Mouse (Mus musculus) liver, embryonic 15.5 days (tissue): ENCODE results near the gene Pik3r6. TPM values are rescaled to one million over a fixed set of nuclear protein-coding genes. Genes with fewer than 3 reads are reported as not detected.

Experiments
- ATAC-seq: fragments of 200-750 bp; cut with Nextera tagmentation; 2 replicates; pipeline ENCODE4 v1.8.0; 2017; ENCODE audit warnings: moderate number of reproducible peaks, mild to moderate bottlenecking, moderate library complexity; ENCODE audit not compliant: insufficient read depth
- H3K27ac ChIP-seq: fragments of 300-500 bp; sonication (generic); replicated peaks from 2 replicates; pipeline ENCODE4 v1.5.1; 2015; ENCODE audit warnings: mild to moderate bottlenecking, inconsistent platforms
- H3K27me3 ChIP-seq: fragments of 300-500 bp; sonication (generic); 2 replicates; pipeline ENCODE4 v1.6.1; 2015; ENCODE audit warnings: mild to moderate bottlenecking, inconsistent platforms
- H3K36me3 ChIP-seq: fragments of 300-500 bp; sonication (generic); replicated peaks from 2 replicates; pipeline ENCODE4 v1.6.1; 2015; ENCODE audit warnings: moderate library complexity, mild to moderate bottlenecking, inconsistent platforms
- H3K4me1 ChIP-seq: fragments of 300-500 bp; sonication (generic); replicated peaks from 2 replicates; pipeline ENCODE4 v1.6.1; 2015; ENCODE audit warnings: inconsistent platforms
- H3K4me2 ChIP-seq: fragments of 300-500 bp; sonication (generic); 2 replicates; pipeline ENCODE4 v1.6.1; 2015; ENCODE audit warnings: moderate library complexity, mild to moderate bottlenecking, inconsistent platforms
- H3K4me3 ChIP-seq: fragments of 300-500 bp; sonication (generic); replicated peaks from 2 replicates; pipeline ENCODE4 v1.5.1; 2015; ENCODE audit warnings: mild to moderate bottlenecking, inconsistent platforms
- H3K9ac ChIP-seq: fragments of 300-500 bp; sonication (generic); 2 replicates; pipeline ENCODE4 v1.6.1; 2015; ENCODE audit warnings: moderate library complexity, mild to moderate bottlenecking, inconsistent platforms
- H3K9me3 ChIP-seq: fragments of 300-500 bp; sonication (generic); replicated peaks from 2 replicates; pipeline ENCODE4 v1.6.1; 2016; ENCODE audit warnings: inconsistent platforms
- WGBS: fragments of 180-500 bp; shearing (Covaris S2); methylation state at CpG from one replicate; pipeline ENCODE4 v1.1.7; 2015; ENCODE audit warnings: mixed read lengths; ENCODE audit not compliant: insufficient replicate concordance; 5-methylcytosine and 5-hydroxymethylcytosine counted together
- polyA plus RNA-seq: library from polyadenylated mRNA; unstranded; fragments of >200 nt; fragmentation: Nextera tagmentation; extraction: Ambion mirVana; gene quantifications from 2 replicates; pipeline ENCODE4 v1.2.1, GENCODE M21; 2015

Pik3r6 gene
- polyA plus RNA-seq, 1 experiment from 2014 or later: 2.1 TPM

- WGBS: 46% methylated on average over 5 of the region's 5 CpGs
- H3K4me3 ChIP-seq: no peak overlapping the region
- ATAC-seq: no peak
- H3K4me2 ChIP-seq: no peak overlapping the region
- H3K4me1 ChIP-seq: peaks cover 5% of the 10 kb centered on the region; the same call in 1 of the 2 replicates
- H3K9ac ChIP-seq: no peak overlapping the region
- H3K27ac ChIP-seq: no peak overlapping the region
- H3K9me3 ChIP-seq: no peaks in the 10 kb centered on the region
- no peaks in the 10 kb centered on the region for H3K27me3 ChIP-seq
- H3K36me3 ChIP-seq: no peaks in the 10 kb centered on the region
Measured at GRCm38 (mm10) chr11:68472162-68472849, 30.5 kb upstream of the Pik3r6 start.

- Histone ChIP-seq H3K9ac (no peak overlapping the region), H3K36me3 (no peaks in the 10 kb centered on the region), H3K4me2 (no peak overlapping the region), H3K4me1 (peaks cover 5% of the 10 kb centered on the region), H3K4me3 (no peak overlapping the region), H3K9me3 (no peaks in the 10 kb centered on the region), H3K27ac (no peak overlapping the region), H3K27me3 (no peaks in the 10 kb centered on the region)
- WGBS: 53% methylated on average over 6 of the region's 6 CpGs
- ATAC-seq: no peak
Measured at GRCm38 (mm10) chr11:68474600-68474999, 28.2 kb upstream of the Pik3r6 start.

- Histone ChIP-seq H3K4me2 (no peak overlapping the region), H3K4me1 (peaks cover 5% of the 10 kb centered on the region), H3K27me3 (no peaks in the 10 kb centered on the region), H3K36me3 (no peaks in the 10 kb centered on the region), H3K27ac (no peak overlapping the region), H3K4me3 (no peak overlapping the region), H3K9ac (no peak overlapping the region), H3K9me3 (no peaks in the 10 kb centered on the region)
- 66% methylated on average over 7 of the region's 7 CpGs for WGBS
- no peak for ATAC-seq
Measured at GRCm38 (mm10) chr11:68475676-68476075, 27.1 kb upstream of the Pik3r6 start.

GRCm38 (mm10) chr11:68477661-68478060 lies 25.2 kb upstream of the Pik3r6 start:
- WGBS: 62% methylated on average over 6 of the region's 6 CpGs
- no peak overlapping the region for H3K4me2 ChIP-seq
- H3K4me3 ChIP-seq: no peak overlapping the region
- H3K9me3 ChIP-seq: no peaks in the 10 kb centered on the region
- H3K27me3 ChIP-seq: no peaks in the 10 kb centered on the region
- no peak for ATAC-seq
- no peaks in the 10 kb centered on the region for H3K36me3 ChIP-seq
- no peak overlapping the region for H3K27ac ChIP-seq
- H3K4me1 ChIP-seq: peaks cover 5% of the 10 kb centered on the region
- no peak overlapping the region for H3K9ac ChIP-seq

- Histone ChIP-seq H3K4me3 (no peak overlapping the region), H3K4me1 (peaks cover 5% of the 10 kb centered on the region), H3K27me3 (no peaks in the 10 kb centered on the region), H3K9ac (no peak overlapping the region), H3K36me3 (no peaks in the 10 kb centered on the region), H3K27ac (no peak overlapping the region), H3K4me2 (no peak overlapping the region), H3K9me3 (no peaks in the 10 kb centered on the region)
- WGBS: 43% methylated on average over 3 of the region's 3 CpGs
- ATAC-seq: no peak
Measured at GRCm38 (mm10) chr11:68478574-68478981, 24.2 kb upstream of the Pik3r6 start.

- Histone ChIP-seq H3K9ac (no peak overlapping the region), H3K4me1 (no peaks in the 10 kb centered on the region; the same call in none of the 2 replicates), H3K4me2 (no peak overlapping the region), H3K27ac (no peak overlapping the region), H3K9me3 (no peaks in the 10 kb centered on the region), H3K36me3 (no peaks in the 10 kb centered on the region), H3K27me3 (0 out of 2 replicates have a peak, but pooled peaks cover under 1% of the 10 kb centered on the region), H3K4me3 (no peak overlapping the region)
- WGBS: 76% methylated on average over 4 of the region's 4 CpGs
- ATAC-seq: no peak
Measured at GRCm38 (mm10) chr11:68480660-68481059, 22.2 kb upstream of the Pik3r6 start.

GRCm38 (mm10) chr11:68482001-68482400 lies 20.8 kb upstream of the Pik3r6 start:
- ATAC-seq: no peak
- Histone ChIP-seq H3K27ac (no peak overlapping the region), H3K9me3 (no peaks in the 10 kb centered on the region), H3K27me3 (0 out of 2 replicates have a peak, but pooled peaks cover 4% of the 10 kb centered on the region), H3K36me3 (no peaks in the 10 kb centered on the region), H3K4me3 (no peak overlapping the region), H3K4me1 (no peaks in the 10 kb centered on the region; the same call in none of the 2 replicates), H3K9ac (no peak overlapping the region), H3K4me2 (no peak overlapping the region)

- no peak for ATAC-seq
Measured at GRCm38 (mm10) chr11:68483213-68483612, 19.6 kb upstream of the Pik3r6 start.

GRCm38 (mm10) chr11:68484431-68484830 lies 18.4 kb upstream of the Pik3r6 start:
- WGBS: 74% methylated on average over 3 of the region's 3 CpGs
- Histone ChIP-seq H3K4me3 (no peak overlapping the region), H3K4me1 (no peaks in the 10 kb centered on the region; the same call in 1 of the 2 replicates), H3K27me3 (peaks cover 4% of the 10 kb centered on the region; the same call in 1 of the 2 replicates), H3K4me2 (no peak overlapping the region), H3K27ac (no peak overlapping the region), H3K36me3 (no peaks in the 10 kb centered on the region), H3K9me3 (no peaks in the 10 kb centered on the region), H3K9ac (no peak overlapping the region)
- ATAC-seq: no peak

More at GRCm38 (mm10) chr11:68483213-68483612, 19.6 kb upstream of the Pik3r6 start:
- H3K27me3 ChIP-seq: peaks cover 4% of the 10 kb centered on the region; the same call in 1 of the 2 replicates
- H3K36me3 ChIP-seq: no peaks in the 10 kb centered on the region
- no peaks in the 10 kb centered on the region; the same call in 1 of the 2 replicates for H3K4me1 ChIP-seq
- H3K9ac ChIP-seq: no peak overlapping the region
- H3K4me3 ChIP-seq: no peak overlapping the region
- no peaks in the 10 kb centered on the region for H3K9me3 ChIP-seq
- WGBS: 25% methylated on average over 6 of the region's 6 CpGs
- no peak overlapping the region for H3K27ac ChIP-seq
- no peak overlapping the region for H3K4me2 ChIP-seq

- no peaks in the 10 kb centered on the region for H3K9me3 ChIP-seq
- WGBS: 26% methylated on average over 8 of the region's 8 CpGs
- no peak overlapping the region for H3K4me3 ChIP-seq
- H3K27ac ChIP-seq: no peak overlapping the region
- peaks cover 4% of the 10 kb centered on the region; the same call in 1 of the 2 replicates for H3K27me3 ChIP-seq
- no peaks in the 10 kb centered on the region for H3K36me3 ChIP-seq
- no peaks in the 10 kb centered on the region; the same call in 1 of the 2 replicates for H3K4me1 ChIP-seq
- no peak for ATAC-seq
- no peak overlapping the region for H3K4me2 ChIP-seq
- H3K9ac ChIP-seq: no peak overlapping the region
Measured at GRCm38 (mm10) chr11:68485206-68485942, 17.4 kb upstream of the Pik3r6 start.

- ATAC-seq: no peak
- Histone ChIP-seq H3K4me1 (no peaks in the 10 kb centered on the region; the same call in 1 of the 2 replicates), H3K9me3 (no peaks in the 10 kb centered on the region), H3K36me3 (no peaks in the 10 kb centered on the region), H3K4me3 (no peak overlapping the region), H3K4me2 (no peak overlapping the region), H3K9ac (no peak overlapping the region), H3K27ac (no peak overlapping the region), H3K27me3 (peaks cover 4% of the 10 kb centered on the region; the same call in 1 of the 2 replicates)
- 74% methylated on average over 3 of the region's 3 CpGs for WGBS
Measured at GRCm38 (mm10) chr11:68486093-68486492, 16.7 kb upstream of the Pik3r6 start.
